Mouse (Mus musculus): ENCODE results near the gene Etl4. TPM values are rescaled to one million over a fixed set of nuclear protein-coding genes. Genes with fewer than 3 reads are reported as not detected.
"Not testable (repeated sequence)": the region's sequence is repeated elsewhere in the genome, so short reads cannot be mapped to it uniquely, and the experiment has no call there.

The Etl4 gene
- total and polyA plus RNA-seq, 3 experiments, result not detected

DNA sequence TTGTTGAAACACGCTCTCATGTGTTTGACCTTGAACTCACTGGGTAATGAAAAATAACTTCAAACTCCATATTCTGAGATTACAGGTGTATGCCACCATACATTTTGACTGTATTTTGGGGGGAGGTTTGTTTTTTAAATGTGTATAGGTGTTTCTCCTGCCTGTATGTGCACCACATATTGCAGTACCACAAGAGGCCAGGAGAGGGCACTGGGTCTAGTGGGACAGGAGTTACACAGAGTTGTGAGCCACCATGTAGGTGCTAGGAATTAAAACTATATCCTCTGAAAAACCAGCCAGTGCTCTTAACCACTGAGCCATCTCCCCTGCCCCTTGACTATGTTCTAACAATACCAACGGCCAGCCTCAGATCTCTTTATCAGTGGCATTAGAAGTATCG, 766.8 kb downstream of the Etl4 start:
- TF ChIP-seq CTCF (IDR thresholded peaks at IDR 0.05 in 2 of 3, conservative IDR thresholded peaks at IDR 0.05 in 1 of 3; ENCODE audit: control insufficient read depth in 1 of 3, insufficient read depth in 1 of 3, low read depth in 2 of 3, low read length in 3 of 3, poor library complexity in 1 of 3, severe bottlenecking in 1 of 3) (peak; percentile 34 to 45 (median 36); a peak in 5 of 6 replicates), SMC3 (IDR thresholded peaks at IDR 0.05; ENCODE audit: low read depth, low read length) (peak; percentile 25), POLR2AphosphoS5 (IDR thresholded peaks at IDR 0.05; ENCODE audit: borderline replicate concordance, low read depth, low read length) (no peak)
- no peaks in the 10 kb centered on the region for H3K4me1 ChIP-seq (ENCODE audit: control insufficient read depth in 1 of 2, insufficient read depth in 2 of 2, low read length in 2 of 2)
- H3K27me3 ChIP-seq (ENCODE audit: control insufficient read depth in 1 of 2, insufficient read depth in 2 of 2, low read length in 2 of 2), result no peaks in the 10 kb centered on the region
- no peaks in the 10 kb centered on the region for H3K79me2 ChIP-seq (ENCODE audit: control insufficient read depth, insufficient read depth, low read length, poor library complexity)
- H3K9me3 ChIP-seq (replicated peaks; ENCODE audit: insufficient read depth, low read length), result no peaks in the 10 kb centered on the region
- H3K9ac ChIP-seq (ENCODE audit: control insufficient read depth, low read depth, low read length, poor library complexity, severe bottlenecking), result no peak overlapping the region
- H3K36me3 ChIP-seq (ENCODE audit: control insufficient read depth in 1 of 2, insufficient read depth in 2 of 2, low read length in 2 of 2), result no peaks in the 10 kb centered on the region
- H3K4me3 ChIP-seq (ENCODE audit: control insufficient read depth in 1 of 2, insufficient read depth in 1 of 2, low read depth in 2 of 2, low read length in 2 of 2), result no peak overlapping the region
- H3K27ac ChIP-seq (ENCODE audit: control insufficient read depth, low read depth, low read length), result no peak overlapping the region
- DNase-seq (ENCODE audit: low read depth, low spot score), result peak; percentile 19

DNA sequence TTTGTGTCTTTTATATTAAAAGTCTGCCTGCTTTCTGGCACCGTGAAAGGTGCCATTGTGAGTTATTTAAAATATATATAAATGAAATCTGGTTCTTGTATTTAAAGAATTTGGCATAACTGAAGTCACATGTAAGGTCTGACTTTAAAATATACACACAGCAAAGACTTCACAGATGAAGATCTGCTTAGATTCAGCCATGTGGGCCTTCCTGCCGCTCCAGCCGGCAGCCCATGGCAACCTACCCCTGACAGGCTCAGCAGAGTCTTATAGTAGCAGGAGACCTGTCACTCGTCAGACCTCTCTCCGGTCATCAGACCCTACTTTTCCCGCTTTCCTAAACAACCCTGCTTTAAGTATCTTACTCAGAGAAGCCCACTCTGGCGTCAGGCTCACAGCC, 769.2 kb downstream of the Etl4 start:
- Histone ChIP-seq H3K36me3 (ENCODE audit: control insufficient read depth in 1 of 2, insufficient read depth in 2 of 2, low read length in 2 of 2) (no peaks in the 10 kb centered on the region), H3K4me3 (ENCODE audit: control insufficient read depth in 1 of 2, insufficient read depth in 1 of 2, low read depth in 2 of 2, low read length in 2 of 2) (no peak overlapping the region), H3K9ac (ENCODE audit: control insufficient read depth, low read depth, low read length, poor library complexity, severe bottlenecking) (no peak overlapping the region), H3K9me3 (replicated peaks; ENCODE audit: insufficient read depth, low read length) (no peaks in the 10 kb centered on the region), H3K27me3 (ENCODE audit: control insufficient read depth in 1 of 2, insufficient read depth in 2 of 2, low read length in 2 of 2) (no peaks in the 10 kb centered on the region), H3K4me1 (ENCODE audit: control insufficient read depth in 1 of 2, insufficient read depth in 2 of 2, low read length in 2 of 2) (no peaks in the 10 kb centered on the region), H3K27ac (ENCODE audit: control insufficient read depth, low read depth, low read length) (no peak overlapping the region), H3K79me2 (ENCODE audit: control insufficient read depth, insufficient read depth, low read length, poor library complexity) (no peaks in the 10 kb centered on the region)
- TF ChIP-seq ZMIZ1 (IDR thresholded peaks at IDR 0.05; ENCODE audit: low read depth, low read length) (no peak), POLR2AphosphoS5 (IDR thresholded peaks at IDR 0.05; ENCODE audit: borderline replicate concordance, low read depth, low read length) (no peak), ZC3H11A (IDR thresholded peaks at IDR 0.05; ENCODE audit: low read depth, low read length) (no peak), E2F4 (IDR thresholded peaks at IDR 0.05; ENCODE audit: borderline replicate concordance, low read depth, low read length) (no peak), USF2 (IDR thresholded peaks at IDR 0.05; ENCODE audit: borderline replicate concordance in 1 of 2, insufficient read depth in 1 of 2, low read depth in 1 of 2, low read length in 2 of 2) (no peak), MEF2A (IDR thresholded peaks at IDR 0.05; ENCODE audit: extremely low read depth, insufficient replicate concordance, low read depth, low read length, poor library complexity, severe bottlenecking) (no peak), POLR2AphosphoS2 (IDR thresholded peaks at IDR 0.05; ENCODE audit: low read length) (no peak), CTCF (IDR thresholded peaks at IDR 0.05 in 2 of 3, conservative IDR thresholded peaks at IDR 0.05 in 1 of 3; ENCODE audit: control insufficient read depth in 1 of 3, insufficient read depth in 1 of 3, low read depth in 2 of 3, low read length in 3 of 3, poor library complexity in 1 of 3, severe bottlenecking in 1 of 3) (no peak), MAFK (IDR thresholded peaks at IDR 0.05; ENCODE audit: borderline replicate concordance, low read depth, low read length) (no peak), MYC (IDR thresholded peaks at IDR 0.05; ENCODE audit: low read depth, low read length) (no peak), GABPA (IDR thresholded peaks at IDR 0.05; ENCODE audit: low read depth, low read length) (no peak), ELF1 (IDR thresholded peaks at IDR 0.05; ENCODE audit: low read depth, low read length) (no peak), RAD21 (IDR thresholded peaks at IDR 0.05; ENCODE audit: low read depth, low read length) (no peak)
- DNase-seq (ENCODE audit: low read depth, low spot score), result no peak

DNA sequence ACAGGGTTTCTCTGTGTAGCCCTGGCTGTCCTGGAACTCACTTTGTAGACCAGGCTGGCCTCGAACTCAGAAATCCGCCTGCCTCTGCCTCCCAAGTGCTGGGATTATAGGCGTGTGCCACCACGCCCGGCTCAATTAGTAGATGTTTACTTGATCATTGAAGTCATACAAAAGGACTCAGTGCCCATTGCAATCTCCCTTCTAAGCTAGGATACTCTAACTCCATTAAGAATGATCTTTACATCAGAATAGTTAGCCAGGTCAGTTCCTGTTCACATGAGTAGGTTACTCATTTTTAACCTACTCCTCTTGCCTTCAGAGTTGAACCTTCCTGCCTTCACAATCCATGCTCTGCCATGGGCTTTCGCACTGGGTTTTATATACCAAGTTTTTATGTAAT, 772.6 kb downstream of the Etl4 start:
- H3K4me1 ChIP-seq (ENCODE audit: control insufficient read depth in 1 of 2, insufficient read depth in 2 of 2, low read length in 2 of 2); H3K4me3 ChIP-seq (ENCODE audit: control insufficient read depth in 1 of 2, insufficient read depth in 1 of 2, low read depth in 2 of 2, low read length in 2 of 2); H3K27me3 ChIP-seq (ENCODE audit: control insufficient read depth in 1 of 2, insufficient read depth in 2 of 2, low read length in 2 of 2); H3K9me3 ChIP-seq (replicated peaks; ENCODE audit: insufficient read depth, low read length); H3K36me3 ChIP-seq (ENCODE audit: control insufficient read depth in 1 of 2, insufficient read depth in 2 of 2, low read length in 2 of 2); H3K27ac ChIP-seq (ENCODE audit: control insufficient read depth, low read depth, low read length); H3K79me2 ChIP-seq (ENCODE audit: control insufficient read depth, insufficient read depth, low read length, poor library complexity); H3K9ac ChIP-seq (ENCODE audit: control insufficient read depth, low read depth, low read length, poor library complexity, severe bottlenecking); DNase-seq (ENCODE audit: low read depth, low spot score): not testable (repeated sequence)
